Mouse (Mus musculus) intestine, embryonic 14.5 days (tissue): ENCODE data around the gene Hoxc9. TPM values are rescaled to one million over a fixed set of nuclear protein-coding genes. Genes with fewer than 3 reads are reported as not detected.

Experiments used
- ATAC-seq: fragments of 200-750 bp; cut with Nextera tagmentation; replicated peaks from 2 replicates; pipeline ENCODE4 v1.8.0; 2017; ENCODE audit warnings: low read depth, moderate number of reproducible peaks, moderate TSS enrichment, moderate library complexity; ENCODE audit not compliant: low FRiP score, low TSS enrichment
- DNase-seq: peaks from one replicate; pipeline ENCODE4 v3.0.0-alpha.2; 2018; ENCODE audit warnings: low spot score
- H3K27ac ChIP-seq: fragments of 300-500 bp; sonication (generic); 2 replicates; pipeline ENCODE4 v1.5.1; 2014; ENCODE audit warnings: low read depth, mild to moderate bottlenecking, control low read depth
- H3K27me3 ChIP-seq: fragments of 300-500 bp; sonication (generic); replicated peaks from 2 replicates; pipeline ENCODE4 v1.6.1; 2014; ENCODE audit warnings: low read length, control low read depth; ENCODE audit not compliant: control insufficient read depth, insufficient read depth
- H3K36me3 ChIP-seq: fragments of 300-500 bp; sonication (generic); 2 replicates; pipeline ENCODE4 v1.6.1; 2014; ENCODE audit warnings: low read length, control low read depth; ENCODE audit not compliant: control insufficient read depth, insufficient read depth
- H3K4me1 ChIP-seq: fragments of 300-500 bp; sonication (generic); replicated peaks from 2 replicates; pipeline ENCODE4 v1.6.1; 2014; ENCODE audit warnings: low read length, control low read depth, mixed read lengths; ENCODE audit not compliant: control insufficient read depth, insufficient read depth
- H3K4me2 ChIP-seq: fragments of 300-500 bp; sonication (generic); 2 replicates; pipeline ENCODE4 v1.6.1; 2014; ENCODE audit warnings: low read length
- H3K4me3 ChIP-seq: fragments of 300-500 bp; sonication (generic); 2 replicates; pipeline ENCODE4 v1.5.1; 2014; ENCODE audit warnings: low read depth, low read length, control low read depth, mixed read lengths
- H3K9ac ChIP-seq: fragments of 300-500 bp; sonication (generic); 2 replicates; pipeline ENCODE4 v1.6.1; 2014; ENCODE audit warnings: mild to moderate bottlenecking, low read length
- H3K9me3 ChIP-seq: fragments of 300-500 bp; sonication (generic); 2 replicates; pipeline ENCODE4 v1.6.1; 2016; ENCODE audit warnings: low read length, control low read depth; ENCODE audit not compliant: control insufficient read depth
- WGBS: fragments of 180-500 bp; shearing (Covaris S2); extraction: QIAGEN DNeasy Blood & Tissue Kit; methylation state at CpG from one replicate; pipeline ENCODE4 v1.1.7; 2014; 5-methylcytosine and 5-hydroxymethylcytosine counted together
- polyA plus RNA-seq: library from polyadenylated mRNA; unstranded; fragments of >200 nt; fragmentation: Nextera tagmentation; extraction: Ambion mirVana; gene quantifications from 2 replicates; pipeline ENCODE4 v1.2.1, GENCODE M21; 2014

Hoxc9 gene
- polyA plus RNA-seq, 1 experiment from 2014 or later: 1.7 TPM

DNA sequence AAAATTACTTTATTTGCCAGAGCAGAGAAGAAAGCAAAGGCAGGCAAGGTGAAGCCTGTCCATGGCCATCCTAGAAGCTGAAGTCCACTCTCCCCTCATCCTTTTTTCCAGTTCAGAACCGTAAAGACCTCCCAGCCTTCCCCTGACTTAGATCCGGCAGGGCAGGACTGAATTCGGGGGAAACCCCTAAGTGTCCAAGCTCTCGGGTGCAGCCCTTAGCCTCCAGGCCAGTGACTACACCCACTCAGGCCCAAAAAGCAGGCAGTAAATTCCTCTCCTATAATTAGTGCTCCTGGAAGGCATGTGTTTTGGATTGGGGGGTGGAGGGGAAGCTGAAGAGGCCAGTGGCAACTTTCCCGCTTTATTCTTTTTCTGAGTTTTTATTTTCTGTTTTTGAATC, 29.6 kb downstream of the Hoxc9 start:
- H3K4me2 ChIP-seq: peak overlapping the region; percentile 46
- H3K4me1 ChIP-seq: peaks cover 28% of the 10 kb centered on the region
- 16% methylated on average over 5 of the region's 5 CpGs for WGBS
- DNase-seq (no peak), ATAC-seq (no peak)
- peak overlapping the region; percentile 51 for H3K9ac ChIP-seq
- H3K36me3 ChIP-seq: no peaks in the 10 kb centered on the region
- H3K9me3 ChIP-seq: no peaks in the 10 kb centered on the region
- H3K27me3 ChIP-seq: peaks cover 96% of the 10 kb centered on the region
- H3K27ac ChIP-seq: peak overlapping the region; percentile 70
- 0 out of 2 replicates have a peak overlapping the region, but pooled peaks have one; percentile 1 for H3K4me3 ChIP-seq

DNA sequence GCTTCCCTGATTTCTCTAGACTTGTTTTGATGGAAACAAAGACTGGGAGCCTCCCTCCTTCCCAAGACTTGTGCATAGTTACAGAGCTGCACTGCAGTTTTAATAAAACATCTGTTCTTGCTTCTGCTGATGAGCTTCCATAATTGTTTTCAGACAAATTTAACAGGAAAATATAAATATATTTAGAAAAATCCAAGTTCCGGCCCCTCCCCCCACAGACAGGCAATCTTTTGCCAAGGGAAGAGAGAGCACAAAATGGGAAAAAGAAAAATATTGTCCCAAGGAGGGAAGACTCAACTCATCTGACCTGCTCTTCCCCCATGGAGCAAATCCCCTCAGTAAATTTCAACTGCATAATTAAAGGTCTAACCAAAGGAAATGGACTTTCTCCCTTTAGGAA, 30.1 kb downstream of the Hoxc9 start:
- peak overlapping the region; percentile 46 for H3K4me2 ChIP-seq
- WGBS: 19% methylated on average over 1 of the region's 1 CpGs
- H3K4me3 ChIP-seq: no peak overlapping the region
- peak overlapping the region; percentile 70 for H3K27ac ChIP-seq
- no peak for DNase-seq
- H3K9me3 ChIP-seq: no peaks in the 10 kb centered on the region
- ATAC-seq: no peak
- peaks cover 96% of the 10 kb centered on the region for H3K27me3 ChIP-seq
- no peak overlapping the region for H3K9ac ChIP-seq
- H3K4me1 ChIP-seq: peaks cover 31% of the 10 kb centered on the region
- H3K36me3 ChIP-seq: no peaks in the 10 kb centered on the region

DNA sequence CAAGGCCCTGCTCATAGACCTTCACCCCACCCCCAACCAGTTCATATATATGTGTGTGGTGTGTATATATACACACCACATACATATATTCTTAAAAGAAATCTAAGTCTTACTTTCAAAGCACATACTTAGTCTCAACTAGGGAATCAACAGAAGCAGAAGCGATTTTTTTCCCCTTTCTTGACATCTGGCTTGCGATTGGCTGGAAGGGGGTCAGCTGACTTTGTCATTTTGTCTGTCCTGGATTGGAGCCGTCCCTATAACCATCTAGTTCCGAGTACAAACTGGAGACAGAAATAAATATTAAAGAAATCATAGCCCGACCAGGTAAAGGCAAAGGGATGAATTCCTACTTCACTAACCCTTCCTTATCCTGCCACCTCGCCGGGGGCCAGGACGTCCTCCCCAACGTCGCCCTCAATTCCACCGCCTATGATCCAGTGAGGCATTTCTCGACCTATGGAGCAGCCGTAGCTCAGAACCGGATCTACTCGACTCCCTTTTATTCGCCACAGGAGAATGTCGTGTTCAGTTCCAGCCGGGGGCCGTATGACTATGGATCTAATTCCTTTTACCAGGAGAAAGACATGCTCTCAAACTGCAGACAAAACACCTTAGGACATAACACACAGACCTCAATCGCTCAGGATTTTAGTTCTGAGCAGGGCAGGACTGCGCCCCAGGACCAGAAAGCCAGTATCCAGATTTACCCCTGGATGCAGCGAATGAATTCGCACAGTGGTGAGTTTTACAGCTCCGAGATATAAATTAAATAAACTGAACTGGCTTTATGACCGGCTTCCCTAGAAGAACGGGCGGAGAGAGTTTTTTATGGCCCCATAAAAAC, 33.2 kb downstream of the Hoxc9 start:
- Histone ChIP-seq H3K9me3 (no peaks in the 10 kb centered on the region), H3K4me2 (peak overlapping the region; percentile 62), H3K9ac (peak overlapping the region; percentile 69), H3K27me3 (peaks cover 89% of the 10 kb centered on the region), H3K36me3 (no peaks in the 10 kb centered on the region), H3K4me3 (peak overlapping the region; percentile 47), H3K27ac (peak overlapping the region; percentile 71), H3K4me1 (peaks cover 40% of the 10 kb centered on the region)
- DNase-seq: no peak
- 0 out of 2 replicates have a peak, but pooled peaks have one; percentile 11 for ATAC-seq
- WGBS: 1% methylated on average over 27 of the region's 27 CpGs

DNA sequence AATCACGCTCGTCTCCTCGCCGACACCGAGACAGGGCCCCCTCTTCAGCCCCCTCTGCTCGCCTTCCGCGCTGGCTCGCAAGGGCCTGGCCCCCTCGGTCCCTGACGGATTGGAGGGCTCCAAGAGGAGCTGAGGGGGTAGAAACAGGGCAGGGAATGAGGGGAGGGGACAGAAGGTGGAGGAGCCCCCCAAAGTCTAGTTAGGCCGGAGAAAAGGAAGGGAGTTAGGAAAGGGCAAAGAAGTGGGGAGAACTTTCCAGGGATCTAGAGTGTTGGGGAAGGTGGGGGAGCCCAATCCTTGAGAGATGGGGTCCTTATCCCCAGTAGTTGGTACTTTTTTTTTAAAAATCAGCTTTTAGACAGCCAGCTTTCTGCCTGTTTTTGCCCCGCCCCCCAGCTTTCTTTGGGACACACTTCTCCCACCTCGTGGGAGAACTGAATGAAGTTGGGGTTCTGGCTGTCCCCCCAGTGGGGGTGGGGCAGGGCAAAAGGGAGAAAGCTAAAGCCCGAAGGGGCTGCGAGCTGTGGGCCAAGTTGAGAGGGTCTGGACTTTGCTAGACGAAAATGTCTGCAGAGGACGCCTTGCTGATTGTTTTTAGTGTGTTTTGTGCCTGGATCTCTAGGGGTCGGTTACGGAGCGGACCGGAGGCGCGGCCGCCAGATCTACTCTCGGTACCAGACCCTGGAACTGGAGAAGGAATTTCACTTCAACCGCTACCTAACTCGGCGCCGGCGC, 34.0 kb downstream of the Hoxc9 start:
- Histone ChIP-seq H3K4me2 (peak overlapping the region; percentile 62), H3K4me3 (peak overlapping the region; percentile 47), H3K9ac (peak overlapping the region; percentile 69), H3K36me3 (no peaks in the 10 kb centered on the region), H3K27me3 (peaks cover 89% of the 10 kb centered on the region), H3K9me3 (no peaks in the 10 kb centered on the region), H3K27ac (peak overlapping the region; percentile 71), H3K4me1 (peaks cover 36% of the 10 kb centered on the region)
- no peak for ATAC-seq
- 3% methylated on average over 31 of the region's 31 CpGs for WGBS
- DNase-seq: no peak

DNA sequence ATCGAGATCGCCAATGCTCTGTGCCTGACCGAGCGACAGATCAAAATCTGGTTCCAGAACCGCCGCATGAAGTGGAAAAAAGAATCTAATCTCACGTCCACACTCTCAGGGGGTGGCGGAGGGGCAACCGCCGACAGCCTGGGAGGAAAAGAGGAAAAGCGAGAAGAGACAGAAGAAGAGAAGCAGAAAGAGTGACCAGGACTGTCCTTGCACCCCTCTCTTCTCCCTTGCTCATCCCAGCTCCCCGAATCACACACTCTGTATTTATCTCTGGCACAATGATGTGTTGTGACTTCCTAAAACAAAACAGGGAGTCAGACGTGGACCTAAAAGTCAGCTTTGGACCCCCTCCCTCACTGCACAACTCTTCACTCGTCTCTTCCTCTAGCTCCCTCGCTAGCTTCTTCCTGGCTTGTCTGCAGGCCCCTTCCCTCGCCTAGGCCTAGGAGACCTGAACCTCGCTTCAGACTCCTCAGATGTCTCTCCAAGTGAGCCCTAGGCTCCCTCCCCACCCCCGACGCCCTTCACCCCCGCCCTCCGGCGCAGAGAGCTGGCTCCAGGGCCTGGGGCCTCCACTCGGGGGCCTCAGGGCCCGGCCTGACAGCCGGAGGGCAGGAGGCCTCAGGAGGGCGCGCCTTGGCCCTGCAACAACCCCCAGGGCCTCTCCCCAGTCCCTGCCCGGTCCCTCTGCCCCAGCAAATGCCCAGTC, 34.8 kb downstream of the Hoxc9 start:
- peak overlapping the region; percentile 47 for H3K4me3 ChIP-seq
- H3K27me3 ChIP-seq: peaks cover 89% of the 10 kb centered on the region

DNA sequence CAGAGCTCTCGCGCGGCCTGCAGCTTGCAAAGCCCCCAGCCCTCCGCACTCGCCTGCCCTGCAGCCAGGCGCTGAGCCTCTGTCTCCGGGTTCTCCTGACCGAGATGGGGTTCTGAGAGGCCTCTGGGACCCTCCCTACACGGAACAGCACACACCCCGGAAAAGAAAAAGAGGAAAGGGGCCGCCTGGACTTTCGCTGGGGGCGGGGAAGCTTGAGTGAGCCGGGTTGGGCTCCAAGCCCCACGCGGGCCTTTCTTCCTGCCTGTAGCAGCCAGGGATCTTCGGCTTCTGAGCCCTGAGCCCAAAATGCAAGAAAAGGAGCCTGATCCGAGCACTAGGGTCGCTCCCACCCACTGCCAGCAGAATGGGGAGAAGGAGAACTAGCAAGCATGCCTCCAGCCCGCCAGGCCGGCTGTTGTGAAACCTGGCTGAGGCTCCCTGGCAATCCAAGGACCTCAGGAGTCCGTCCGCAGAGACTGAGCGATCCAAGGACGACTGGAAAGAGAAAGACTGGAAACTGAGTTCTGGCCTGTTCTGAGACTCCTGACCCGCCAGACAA, 35.8 kb downstream of the Hoxc9 start:
- WGBS: 12% methylated on average over 26 of the region's 26 CpGs
- no peak for DNase-seq
- Histone ChIP-seq H3K4me1 (peaks cover 31% of the 10 kb centered on the region), H3K36me3 (no peaks in the 10 kb centered on the region), H3K9me3 (no peaks in the 10 kb centered on the region), H3K9ac (peak overlapping the region; percentile 69), H3K27ac (peak overlapping the region; percentile 70), H3K27me3 (peaks cover 89% of the 10 kb centered on the region), H3K4me3 (peak overlapping the region; percentile 47), H3K4me2 (peak overlapping the region; percentile 62)
- no peak for ATAC-seq

More for the DNA sequence above, 34.8 kb downstream of the Hoxc9 start:
- Histone ChIP-seq H3K36me3 (no peaks in the 10 kb centered on the region), H3K4me1 (peaks cover 34% of the 10 kb centered on the region), H3K27ac (peak overlapping the region; percentile 71), H3K4me2 (peak overlapping the region; percentile 62), H3K9ac (peak overlapping the region; percentile 69), H3K9me3 (no peaks in the 10 kb centered on the region)
- 8% methylated on average over 28 of the region's 28 CpGs for WGBS
- ATAC-seq: no peak
- DNase-seq: no peak

DNA sequence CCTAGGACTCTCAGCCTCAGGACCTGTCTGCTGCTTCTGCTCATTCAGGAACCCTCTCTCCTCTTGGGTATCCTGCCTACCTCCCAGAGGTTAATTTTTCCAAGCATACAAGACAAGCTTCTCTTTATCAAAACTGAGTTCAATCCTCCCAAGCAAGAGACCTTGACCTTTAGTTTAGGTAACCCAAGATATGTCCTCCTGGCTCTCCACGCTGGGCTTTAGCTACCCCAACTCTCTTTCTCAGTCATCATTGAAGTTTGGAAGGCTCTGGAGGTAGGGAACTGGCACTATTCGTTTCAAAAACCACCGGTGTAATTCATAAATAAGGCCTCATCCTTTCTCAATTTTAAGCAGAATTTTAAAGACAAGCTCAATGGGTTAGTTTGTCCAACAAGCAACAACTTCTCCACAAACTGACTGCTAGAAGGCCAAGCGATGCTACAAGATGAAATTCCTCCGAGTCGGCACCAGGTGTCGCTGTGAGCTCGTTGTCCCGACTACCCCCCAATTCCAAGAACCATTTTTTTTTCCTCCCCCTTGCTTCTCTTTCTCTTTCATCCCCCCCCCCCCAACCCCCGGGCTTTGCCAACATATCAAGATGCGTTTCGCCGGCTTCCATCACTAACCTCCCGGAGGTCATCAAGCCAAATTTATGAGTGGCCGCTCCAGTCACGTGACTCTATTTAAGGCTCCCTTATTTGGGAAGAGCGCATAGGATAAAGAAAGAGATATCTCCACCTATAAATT, 37.2 kb downstream of the Hoxc9 start:
- no peak for DNase-seq
- Histone ChIP-seq H3K4me1 (peaks cover 31% of the 10 kb centered on the region), H3K36me3 (no peaks in the 10 kb centered on the region), H3K4me3 (peak overlapping the region; percentile 47), H3K27ac (peak overlapping the region; percentile 89), H3K9ac (peak overlapping the region; percentile 75; the same call in 1 of the 2 replicates), H3K27me3 (peaks cover 84% of the 10 kb centered on the region), H3K9me3 (no peaks in the 10 kb centered on the region), H3K4me2 (peak overlapping the region; percentile 51)
- ATAC-seq: no peak; the same call in 1 of the 2 replicates
- WGBS: 6% methylated on average over 17 of the region's 17 CpGs
